Mouse (Mus musculus) liver, adult 2 months (tissue): ENCODE data around the gene Aurkb.

ENCODE experiments used
- CTCF ChIP-seq: fragments of 200-500 bp; IDR thresholded peaks from 2 replicates; pipeline ENCODE4 v1.5.1; 2011; ENCODE audit warnings: low read depth, low read length, control low read depth
- POLR2A ChIP-seq: fragments of 200-500 bp; IDR thresholded peaks from 2 replicates; pipeline ENCODE4 v1.6.1; 2011; ENCODE audit warnings: low read length, control low read depth; ENCODE audit not compliant: insufficient read depth; ENCODE audit errors: extremely low read depth

DNA sequence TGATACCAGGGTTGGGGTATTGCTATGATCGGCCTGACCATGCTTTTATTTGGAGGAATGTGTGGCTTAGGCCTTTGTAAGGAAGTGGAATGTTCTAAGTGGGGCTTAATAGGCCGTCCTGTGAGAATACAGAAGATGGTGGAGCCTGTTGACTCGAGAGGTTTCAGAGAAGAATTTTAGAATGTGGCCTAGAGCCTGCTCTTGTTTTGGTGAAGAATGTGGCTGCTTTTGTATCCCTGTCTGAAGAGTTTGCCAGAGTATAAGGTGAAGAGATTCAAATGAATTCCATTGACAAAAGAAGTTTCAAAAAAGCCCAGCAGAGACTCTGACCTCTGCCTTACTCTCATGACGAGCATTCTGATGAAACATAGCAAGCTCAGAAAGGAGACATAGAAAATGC, 6.3 kb downstream of the Aurkb start:
- TF ChIP-seq POLR2A (no peak), CTCF (no peak)
